Mouse (Mus musculus) ZHBTc4 (cell line): ENCODE results near the gene Aldh3a2.
"Not testable (repeated sequence)": the region's sequence is repeated elsewhere in the genome, so short reads cannot be mapped to it uniquely, and the experiment has no call there.

Experiments used
- DNase-seq: peaks from one replicate; pipeline ENCODE4 v3.0.0-alpha.2; 2011; ENCODE audit warnings: low read depth, low spot score

Aldh3a2 gene

DNA sequence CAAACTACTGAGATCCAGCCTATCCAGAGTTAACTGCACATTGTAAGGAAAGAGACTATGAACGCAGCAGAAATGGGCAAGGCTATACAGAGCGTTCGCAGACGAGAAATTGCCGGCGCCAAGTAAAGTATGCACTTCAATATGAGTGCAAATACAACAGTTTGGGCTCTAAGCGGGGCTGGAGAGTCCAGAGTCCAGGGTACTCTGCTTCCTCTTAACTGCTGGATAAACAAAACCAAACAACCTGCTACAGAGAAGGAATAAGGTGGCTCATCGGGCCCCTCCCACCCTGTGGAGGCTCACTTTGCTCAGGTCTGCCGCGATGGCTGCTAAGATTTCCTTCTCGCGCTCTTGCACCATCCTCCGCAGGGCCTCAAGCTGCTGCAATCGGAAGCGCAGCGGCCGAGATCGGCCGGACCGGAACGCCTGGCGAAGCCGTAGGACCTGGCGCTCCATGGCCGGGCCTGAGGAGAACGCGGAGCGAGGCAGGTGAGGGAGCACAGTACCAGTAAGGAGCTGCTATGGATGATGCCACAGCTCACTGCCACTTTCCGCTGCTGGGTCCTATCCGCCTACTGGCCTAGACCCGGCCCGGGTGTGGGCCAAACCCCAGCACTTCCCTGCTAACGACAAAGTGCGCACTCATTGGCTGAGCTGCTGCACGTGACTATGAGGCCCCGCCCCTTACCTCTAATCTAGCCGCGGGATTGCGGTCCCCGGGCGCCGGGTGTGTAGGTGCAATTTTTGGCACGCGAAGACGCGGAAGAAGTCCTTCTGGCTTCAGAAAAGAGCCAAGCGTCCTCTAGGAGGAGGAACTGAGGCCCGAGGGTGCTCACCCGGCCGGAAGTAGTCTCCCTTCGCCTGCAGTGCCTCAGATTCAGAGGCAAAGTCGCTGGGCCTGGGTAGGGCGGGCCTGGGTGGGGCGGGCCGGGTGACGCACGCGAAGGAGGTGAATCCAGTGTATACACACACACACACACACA is at the start of gene Aldh3a2:
TSS of gene Aldh3a2 (minus strand) at position 914 of the 983 bp plus-strand sequence.
- peak; percentile 97 for DNase-seq

DNA sequence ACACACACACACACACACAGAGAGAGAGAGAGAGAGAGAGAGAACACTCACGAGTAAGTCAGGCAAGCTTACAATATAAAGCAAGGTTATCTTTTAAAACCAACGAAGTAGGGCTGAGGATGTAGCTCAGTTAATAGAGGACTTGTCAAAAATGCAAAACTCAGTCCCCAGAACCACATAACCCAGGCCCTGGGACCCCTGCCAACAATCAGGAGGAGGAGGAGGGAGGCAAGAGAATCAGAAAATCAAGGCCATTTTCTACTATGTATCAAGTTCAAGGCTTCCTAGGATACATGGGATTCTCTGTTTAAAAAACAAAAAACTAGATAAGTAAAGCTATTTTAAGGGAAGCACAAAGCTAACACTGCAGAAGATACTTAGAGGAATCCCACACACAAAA is 49.6 kb upstream of the Aldh3a2 start:
- no peak for DNase-seq

- no peak for DNase-seq
These were observed 43.1 kb upstream of the Aldh3a2 start for GRCm38 (mm10) chr11:61310321-61310720.

GRCm38 (mm10) chr11:61309831-61310230 is 42.6 kb upstream of the Aldh3a2 start:
- peak; percentile 30 for DNase-seq

GRCm38 (mm10) chr11:61307795-61308194 is 40.5 kb upstream of the Aldh3a2 start:
- peak; percentile 57 for DNase-seq

DNA sequence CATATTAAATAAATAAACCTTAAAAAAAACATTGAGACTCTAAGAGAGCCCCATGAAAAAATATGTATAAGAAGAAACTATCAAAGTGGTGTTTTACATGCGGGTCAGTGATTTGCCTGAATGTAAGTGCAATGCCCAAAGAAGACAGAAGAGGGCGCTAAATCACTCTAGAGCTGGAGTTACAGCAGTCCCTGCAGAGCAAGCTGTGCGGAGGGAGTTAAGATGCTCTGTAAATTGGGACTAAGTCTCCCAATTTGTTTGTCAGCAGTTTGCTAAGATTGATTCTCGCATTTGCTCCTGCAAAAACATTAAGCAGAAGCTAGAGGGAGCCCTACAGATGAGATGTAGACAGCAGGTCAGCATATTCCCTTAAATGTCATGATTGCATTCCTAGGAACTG is 38.1 kb upstream of the Aldh3a2 start:
- DNase-seq = peak; percentile 67

- DNase-seq = not testable (repeated sequence)
These were observed 37.3 kb upstream of the Aldh3a2 start for GRCm38 (mm10) chr11:61304535-61304934.

DNA sequence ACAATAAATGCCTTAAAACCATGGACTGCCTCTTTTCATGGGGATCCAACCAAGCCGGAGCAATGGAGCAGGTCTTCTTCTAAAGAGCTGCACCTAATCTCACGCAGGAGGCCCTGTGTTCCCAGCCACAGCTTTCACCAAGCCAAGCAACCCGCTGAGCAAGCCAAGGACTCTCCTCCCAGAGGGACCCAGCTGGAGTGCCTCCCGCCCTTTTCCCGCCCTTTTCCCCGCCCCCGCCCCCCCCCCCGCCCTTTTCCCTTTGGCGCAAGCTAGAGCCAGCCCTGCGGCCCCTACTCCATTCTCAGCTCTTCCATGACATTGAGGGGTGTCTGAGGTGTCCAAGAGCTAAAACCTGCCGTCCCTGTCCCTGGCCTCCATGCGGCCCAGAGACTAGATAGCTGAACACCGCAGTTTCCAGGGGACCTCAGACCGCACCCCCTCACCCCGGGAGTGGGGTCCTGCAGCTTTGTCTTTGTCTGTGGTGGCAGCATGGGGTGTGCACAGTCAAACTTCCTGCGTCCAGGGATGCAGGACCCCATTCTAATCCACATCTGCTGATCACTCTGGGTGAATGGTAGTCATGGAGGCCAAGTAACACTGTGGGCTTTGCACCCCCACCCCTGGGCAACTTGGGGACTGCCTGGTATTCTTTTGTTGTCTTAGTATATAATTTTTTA is 33.6 kb upstream of the Aldh3a2 start:
- peak; percentile 58 for DNase-seq

GRCm38 (mm10) chr11:61300205-61300604 is 32.9 kb upstream of the Aldh3a2 start:
- no peak for DNase-seq

GRCm38 (mm10) chr11:61297901-61298300 is 30.6 kb upstream of the Aldh3a2 start:
- no peak for DNase-seq

GRCm38 (mm10) chr11:61297326-61297725 is 30.1 kb upstream of the Aldh3a2 start:
- DNase-seq = peak; percentile 81

GRCm38 (mm10) chr11:61296556-61296955 is 29.3 kb upstream of the Aldh3a2 start:
- DNase-seq = peak; percentile 87

DNA sequence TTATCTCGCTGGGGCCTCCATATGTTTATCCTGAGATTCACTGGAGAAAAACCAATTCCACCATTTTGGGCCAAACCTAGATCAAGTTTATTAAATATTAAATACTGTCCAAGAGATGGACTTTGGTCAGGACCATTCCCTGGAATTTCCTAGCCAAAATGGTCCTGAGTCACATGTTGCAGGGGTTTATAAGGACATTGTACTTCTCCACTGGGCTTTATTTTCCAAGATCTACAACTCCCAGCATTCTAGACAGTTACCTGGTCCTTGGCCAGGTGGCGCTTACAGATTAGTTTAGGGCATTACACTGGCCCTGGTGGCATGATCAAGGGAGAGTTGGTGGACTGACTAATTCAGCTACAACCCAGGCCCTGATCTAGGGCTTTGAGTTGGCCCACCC is 28.3 kb upstream of the Aldh3a2 start:
- no peak for DNase-seq

GRCm38 (mm10) chr11:61294431-61294830 is 27.2 kb upstream of the Aldh3a2 start:
- DNase-seq = no peak

DNA sequence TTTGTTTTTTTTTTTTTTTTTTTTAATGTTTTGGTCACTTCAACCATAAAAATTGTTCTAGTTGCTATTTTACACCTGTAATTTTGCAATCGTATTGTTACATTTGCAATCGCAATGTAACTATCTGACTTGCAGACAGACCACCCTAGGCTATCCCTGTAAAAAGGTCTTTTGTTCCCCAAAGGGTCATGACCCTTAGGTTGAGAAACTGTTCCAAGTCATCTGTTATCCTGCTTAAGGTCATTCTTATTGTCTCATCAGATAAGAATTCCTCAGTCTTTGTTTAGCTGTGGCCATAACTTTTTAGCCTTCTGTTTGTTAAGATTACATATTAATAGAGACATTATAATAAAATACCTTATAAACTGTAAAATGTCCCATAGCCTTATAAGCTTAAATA is 26.0 kb upstream of the Aldh3a2 start:
- no peak for DNase-seq

GRCm38 (mm10) chr11:61284323-61284722 is 17.1 kb upstream of the Aldh3a2 start:
- no peak for DNase-seq

- DNase-seq = no peak
These were observed 16.3 kb upstream of the Aldh3a2 start for GRCm38 (mm10) chr11:61283414-61284049.

- DNase-seq = peak; percentile 16
These were observed 11.3 kb upstream of the Aldh3a2 start for GRCm38 (mm10) chr11:61278445-61279077.

GRCm38 (mm10) chr11:61277937-61278336 is 10.7 kb upstream of the Aldh3a2 start:
- no peak for DNase-seq

DNA sequence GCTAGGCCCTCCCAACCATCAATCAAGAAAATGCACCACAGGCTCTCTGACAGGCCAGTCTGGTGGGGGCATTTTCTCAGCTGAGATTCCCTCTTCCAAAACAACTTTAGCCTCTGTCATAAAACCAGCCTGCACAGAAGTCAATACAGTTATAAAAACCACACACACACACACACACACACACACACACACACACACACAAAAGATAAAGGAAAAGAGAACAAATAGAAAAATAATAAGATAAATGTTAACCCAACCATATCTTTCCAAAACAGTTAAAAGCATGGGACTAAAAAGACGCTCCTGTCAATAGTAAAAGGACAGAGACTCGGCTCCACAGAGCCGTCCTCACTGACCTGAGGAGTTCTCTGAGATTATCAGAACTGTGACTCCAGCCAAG is 9.2 kb upstream of the Aldh3a2 start:
- DNase-seq = no peak

GRCm38 (mm10) chr11:61275106-61275505 is 7.8 kb upstream of the Aldh3a2 start:
- DNase-seq = no peak

- no peak for DNase-seq
These were observed 7.2 kb upstream of the Aldh3a2 start for GRCm38 (mm10) chr11:61274421-61274820.
